Mouse (Mus musculus) stomach, postnatal 0 days (tissue): ENCODE data around the gene Stox2.

ENCODE experiments used
- CTCF ChIP-seq: IDR thresholded peaks from 2 replicates; pipeline ENCODE4 v1.5.1; 2016; ENCODE audit warnings: antibody characterized with exemption, low read depth, mild to moderate bottlenecking, moderate library complexity
- EP300 ChIP-seq: optimal IDR thresholded peaks from 2 replicates; pipeline ENCODE3; 2016; ENCODE audit warnings: antibody characterized with exemption

DNA sequence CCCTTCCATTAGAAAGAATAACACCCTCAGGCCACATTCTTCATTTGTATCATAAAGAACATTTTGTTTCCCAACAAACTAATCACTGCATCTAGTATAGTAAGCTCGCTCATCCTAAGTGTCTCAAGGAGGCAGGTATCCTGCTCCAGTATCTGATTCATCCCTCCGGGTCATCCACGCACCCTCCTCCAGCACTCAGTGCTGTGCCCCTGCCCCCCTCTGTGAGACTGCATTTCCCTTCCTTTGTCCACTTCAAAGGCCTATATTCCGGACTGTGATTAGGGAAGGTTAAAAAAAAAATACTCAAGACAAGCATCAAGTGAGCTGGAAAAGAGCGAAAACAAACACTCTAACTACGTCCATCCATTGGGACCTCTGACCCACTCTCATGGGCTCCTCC, 260.8 kb downstream of the Stox2 start:
- TF ChIP-seq CTCF (no peak), EP300 (no peak)
